Mouse (Mus musculus) bone marrow macrophage, adult 2 months (primary cell): Measurements from ENCODE around the gene Ints5. TPM values are rescaled to one million over a fixed set of nuclear protein-coding genes. Genes with fewer than 3 reads are reported as not detected.
"Not testable (repeated sequence)": the region's sequence is repeated elsewhere in the genome, so short reads cannot be mapped to it uniquely, and the experiment has no call there.

Source experiments
- H3K27ac ChIP-seq: 2 replicates; pipeline ENCODE4 v1.5.1; 2012; ENCODE audit warnings: low read depth, low read length; ENCODE audit not compliant: insufficient read depth
- H3K4me1 ChIP-seq: 2 replicates; pipeline ENCODE4 v1.6.1; 2012; ENCODE audit warnings: low read length; ENCODE audit not compliant: control insufficient read depth, insufficient read depth
- H3K4me3 ChIP-seq: 2 replicates; pipeline ENCODE4 v1.5.1; 2012; ENCODE audit warnings: mild to moderate bottlenecking, low read length, moderate library complexity; ENCODE audit not compliant: insufficient read depth
- CTCF ChIP-seq: IDR thresholded peaks from 2 replicates; pipeline ENCODE4 v1.5.1; 2012; ENCODE audit warnings: low read depth, mild to moderate bottlenecking, low read length, moderate library complexity
- POLR2A ChIP-seq: IDR thresholded peaks from 2 replicates; pipeline ENCODE4 v1.6.1; 2012; ENCODE audit warnings: mild to moderate bottlenecking, low read depth, low read length, borderline replicate concordance
- polyA plus RNA-seq: library from polyadenylated mRNA; stranded (reverse); fragments of >200 nt; gene quantifications from 2 replicates; pipeline ENCODE4 v1.2.4, GENCODE M21; 2012; ENCODE audit not compliant: missing spikeins, insufficient read depth, insufficient read length

Ints5 gene
- polyA plus RNA-seq, 1 experiment = 11.5 TPM

- Histone ChIP-seq H3K4me3 (no peak overlapping the region), H3K4me1 (peaks cover 2% of the 10 kb centered on the region; the same call in 1 of the 2 replicates), H3K27ac (no peak overlapping the region)
- TF ChIP-seq CTCF = no peak
- no peak for TF ChIP-seq POLR2A
Observed at GRCm38 (mm10) chr19:8864265-8864664, 28.5 kb upstream of the Ints5 start.

GRCm38 (mm10) chr19:8870381-8870780, 22.4 kb upstream of the Ints5 start:
- peaks cover 13% of the 10 kb centered on the region for H3K4me1 ChIP-seq
- not testable (repeated sequence) for H3K27ac ChIP-seq, H3K4me3 ChIP-seq

- Histone ChIP-seq H3K4me3 (peak overlapping the region; percentile 98), H3K27ac (peak overlapping the region; percentile 60), H3K4me1 (peaks cover 13% of the 10 kb centered on the region)
- TF ChIP-seq POLR2A (no peak), CTCF (no peak)
Observed at GRCm38 (mm10) chr19:8870838-8871237, 22.0 kb upstream of the Ints5 start.

- H3K4me3 ChIP-seq = peak within 1 kb of the TSS; percentile 98
- 0 out of 2 replicates have a peak, but pooled peaks have one; percentile 50 for TF ChIP-seq POLR2A
- no peak for TF ChIP-seq CTCF
- H3K4me1 ChIP-seq = peaks cover 13% of the 10 kb centered on the region
- peak within 1 kb of the TSS; percentile 74 for H3K27ac ChIP-seq
Observed at GRCm38 (mm10) chr19:8871267-8872186, 21.3 kb upstream of the Ints5 start, which contains the start of gene Ubxn1. Gene Ubxn1 (plus strand): TSS chr19:8871496.

GRCm38 (mm10) chr19:8872266-8872840, 20.5 kb upstream of the Ints5 start:
- H3K4me1 ChIP-seq = peaks cover 13% of the 10 kb centered on the region
- H3K27ac ChIP-seq = peak overlapping the region; percentile 74
- TF ChIP-seq POLR2A = no peak
- no peak for TF ChIP-seq CTCF
- peak overlapping the region; percentile 98 for H3K4me3 ChIP-seq

GRCm38 (mm10) chr19:8875031-8875430, 17.8 kb upstream of the Ints5 start:
- Histone ChIP-seq H3K27ac (no peak overlapping the region), H3K4me3 (no peak overlapping the region), H3K4me1 (peaks cover 13% of the 10 kb centered on the region)
- TF ChIP-seq POLR2A (no peak), CTCF (no peak)

GRCm38 (mm10) chr19:8880311-8881033, 12.3 kb upstream of the Ints5 start, which contains the start of gene Uqcc3:
Gene Uqcc3 (minus strand): TSS chr19:8880923.
- TF ChIP-seq CTCF (no peak), POLR2A (peak; percentile 80; the same call in 1 of the 2 replicates)
- H3K4me1 ChIP-seq = no peaks in the 10 kb centered on the region; the same call in 1 of the 2 replicates
- H3K4me3 ChIP-seq = peak within 1 kb of the TSS; percentile 90
- peak within 1 kb of the TSS; percentile 38 for H3K27ac ChIP-seq

GRCm38 (mm10) chr19:8881034-8881392, 11.8 kb upstream of the Ints5 start:
- H3K4me3 ChIP-seq = peak overlapping the region; percentile 90
- no peak for TF ChIP-seq CTCF
- TF ChIP-seq POLR2A = no peak

GRCm38 (mm10) chr19:8883616-8884015, 9.2 kb upstream of the Ints5 start, which contains the start of the genes Lbhd1 and Gm49403:
Gene Lbhd1 (plus strand): TSS chr19:8883732.
Gene Gm49403 (plus strand): TSS chr19:8883930.
- Histone ChIP-seq H3K4me3 (no peak within 1 kb of the TSS), H3K4me1 (peaks cover 3% of the 10 kb centered on the region), H3K27ac (no peak within 1 kb of the TSS)
- TF ChIP-seq POLR2A (no peak), CTCF (no peak)

More at GRCm38 (mm10) chr19:8881034-8881392, 11.8 kb upstream of the Ints5 start:
- Histone ChIP-seq H3K27ac (no peak overlapping the region), H3K4me1 (no peaks in the 10 kb centered on the region; the same call in 1 of the 2 replicates)
